Mouse (Mus musculus) macrophage (primary cell): ENCODE measurements around the gene Cacng2. TPM values are rescaled to one million over a fixed set of nuclear protein-coding genes. Genes with fewer than 3 reads are reported as not detected.

Experiments used
- H3K27ac ChIP-seq: fragments of 350-480 bp; formaldehyde crosslinking; 2 replicates; pipeline ENCODE4 v1.9.0; 2021
- H3K36me3 ChIP-seq: fragments of 350-480 bp; formaldehyde crosslinking; 2 replicates; pipeline ENCODE4 v1.9.0; 2021; ENCODE audit errors: inconsistent target
- H3K4me3 ChIP-seq: fragments of 350-480 bp; formaldehyde crosslinking; 2 replicates; pipeline ENCODE4 v1.9.0; 2021; ENCODE audit errors: inconsistent target
- H3K79me2 ChIP-seq: fragments of 350-480 bp; formaldehyde crosslinking; 2 replicates; pipeline ENCODE4 v1.9.0; 2021; ENCODE audit errors: inconsistent target
- WGBS: methylation state at CpG from one replicate; pipeline ENCODE4 v1.1.7; 2026; ENCODE audit warnings: inconsistent platforms; ENCODE audit not compliant: missing documents; 5-methylcytosine and 5-hydroxymethylcytosine counted together
- polyA plus RNA-seq: library from polyadenylated mRNA; stranded (reverse); fragments of 250-400 nt; gene quantifications from 3 replicates; pipeline ENCODE4 v1.2.4, GENCODE M21; 2018; ENCODE audit warnings: inconsistent platforms

The Cacng2 gene
- polyA plus RNA-seq, 1 experiment from 2014 or later = not detected

GRCm38 (mm10) chr15:78073109-78073508, 46.7 kb downstream of the Cacng2 start:
- WGBS = 92% methylated on average over 7 of the region's 7 CpGs
- no peak overlapping the region for H3K27ac ChIP-seq
- no peaks in the 10 kb centered on the region for H3K79me2 ChIP-seq
- no peak overlapping the region for H3K4me3 ChIP-seq
- no peaks in the 10 kb centered on the region for H3K36me3 ChIP-seq

GRCm38 (mm10) chr15:78066475-78066874, 53.4 kb downstream of the Cacng2 start:
- Histone ChIP-seq H3K36me3 (no peaks in the 10 kb centered on the region), H3K27ac (no peak overlapping the region), H3K4me3 (no peak overlapping the region), H3K79me2 (no peaks in the 10 kb centered on the region)
- 4% methylated on average over 5 of the region's 5 CpGs for WGBS

GRCm38 (mm10) chr15:78065541-78065940, 54.3 kb downstream of the Cacng2 start:
- WGBS = 91% methylated on average over 5 of the region's 5 CpGs
- Histone ChIP-seq H3K4me3 (no peak overlapping the region), H3K79me2 (no peaks in the 10 kb centered on the region), H3K36me3 (no peaks in the 10 kb centered on the region), H3K27ac (no peak overlapping the region)

- no peaks in the 10 kb centered on the region for H3K36me3 ChIP-seq
- 68% methylated on average over 6 of the region's 6 CpGs for WGBS
- H3K27ac ChIP-seq = no peak overlapping the region
- no peak overlapping the region for H3K4me3 ChIP-seq
- no peaks in the 10 kb centered on the region for H3K79me2 ChIP-seq
Measured at GRCm38 (mm10) chr15:78064340-78064739, 55.5 kb downstream of the Cacng2 start.

GRCm38 (mm10) chr15:78062467-78062866, 57.4 kb downstream of the Cacng2 start:
- 72% methylated on average over 14 of the region's 14 CpGs for WGBS
- no peaks in the 10 kb centered on the region for H3K36me3 ChIP-seq
- H3K27ac ChIP-seq = no peak overlapping the region
- no peaks in the 10 kb centered on the region for H3K79me2 ChIP-seq
- no peak overlapping the region for H3K4me3 ChIP-seq

GRCm38 (mm10) chr15:78056930-78057329, 62.9 kb downstream of the Cacng2 start:
- no peaks in the 10 kb centered on the region for H3K79me2 ChIP-seq
- H3K27ac ChIP-seq = no peak overlapping the region
- 82% methylated on average over 1 of the region's 1 CpGs for whole genome bisulfite sequencing
- H3K36me3 ChIP-seq = no peaks in the 10 kb centered on the region
- no peak overlapping the region for H3K4me3 ChIP-seq

- WGBS = 80% methylated on average over 10 of the region's 10 CpGs
- H3K27ac ChIP-seq = no peak overlapping the region
Measured at GRCm38 (mm10) chr15:78050682-78051081, 69.1 kb downstream of the Cacng2 start.

GRCm38 (mm10) chr15:78049933-78050332, 69.9 kb downstream of the Cacng2 start:
- no peak overlapping the region for H3K27ac ChIP-seq
- H3K36me3 ChIP-seq = no peaks in the 10 kb centered on the region
- H3K79me2 ChIP-seq = no peaks in the 10 kb centered on the region
- no peak overlapping the region for H3K4me3 ChIP-seq
- WGBS = 78% methylated on average over 2 of the region's 2 CpGs

More at GRCm38 (mm10) chr15:78050682-78051081, 69.1 kb downstream of the Cacng2 start:
- no peaks in the 10 kb centered on the region for H3K79me2 ChIP-seq
- no peaks in the 10 kb centered on the region for H3K36me3 ChIP-seq
- H3K4me3 ChIP-seq = no peak overlapping the region

- H3K36me3 ChIP-seq = no peaks in the 10 kb centered on the region
- WGBS = 76% methylated on average over 6 of the region's 7 CpGs
- no peak overlapping the region for H3K27ac ChIP-seq
- no peaks in the 10 kb centered on the region for H3K79me2 ChIP-seq
- no peak overlapping the region for H3K4me3 ChIP-seq
Measured at GRCm38 (mm10) chr15:78045842-78046241, 74.0 kb downstream of the Cacng2 start.

GRCm38 (mm10) chr15:78045314-78045713, 74.5 kb downstream of the Cacng2 start:
- Histone ChIP-seq H3K79me2 (no peaks in the 10 kb centered on the region), H3K36me3 (no peaks in the 10 kb centered on the region), H3K4me3 (no peak overlapping the region), H3K27ac (no peak overlapping the region)
- 78% methylated on average over 7 of the region's 7 CpGs for WGBS

GRCm38 (mm10) chr15:78044826-78045225, 75.0 kb downstream of the Cacng2 start:
- Histone ChIP-seq H3K36me3 (no peaks in the 10 kb centered on the region), H3K27ac (no peak overlapping the region), H3K79me2 (no peaks in the 10 kb centered on the region), H3K4me3 (no peak overlapping the region)
- 87% methylated on average over 6 of the region's 6 CpGs for WGBS

- Histone ChIP-seq H3K4me3 (no peak overlapping the region), H3K36me3 (no peaks in the 10 kb centered on the region), H3K27ac (no peak overlapping the region), H3K79me2 (no peaks in the 10 kb centered on the region)
- 83% methylated on average over 8 of the region's 8 CpGs for WGBS
Measured at GRCm38 (mm10) chr15:78042706-78043105, 77.1 kb downstream of the Cacng2 start.

GRCm38 (mm10) chr15:78037626-78038025, 82.2 kb downstream of the Cacng2 start:
- H3K79me2 ChIP-seq = no peaks in the 10 kb centered on the region
- H3K4me3 ChIP-seq = no peak overlapping the region
- 77% methylated on average over 10 of the region's 10 CpGs for WGBS
- no peak overlapping the region for H3K27ac ChIP-seq
- H3K36me3 ChIP-seq = no peaks in the 10 kb centered on the region

GRCm38 (mm10) chr15:78036586-78036985, 83.2 kb downstream of the Cacng2 start:
- H3K27ac ChIP-seq = no peak overlapping the region
- no peaks in the 10 kb centered on the region for H3K79me2 ChIP-seq
- no peak overlapping the region for H3K4me3 ChIP-seq
- WGBS = 65% methylated on average over 2 of the region's 2 CpGs
- H3K36me3 ChIP-seq = no peaks in the 10 kb centered on the region

GRCm38 (mm10) chr15:78029938-78030337, 89.9 kb downstream of the Cacng2 start:
- no peaks in the 10 kb centered on the region for H3K36me3 ChIP-seq
- H3K27ac ChIP-seq = no peak overlapping the region
- 77% methylated on average over 8 of the region's 8 CpGs for WGBS
- H3K79me2 ChIP-seq = no peaks in the 10 kb centered on the region
- no peak overlapping the region for H3K4me3 ChIP-seq

GRCm38 (mm10) chr15:78026521-78026920, 93.3 kb downstream of the Cacng2 start:
- WGBS = 88% methylated on average over 6 of the region's 6 CpGs
- H3K4me3 ChIP-seq = no peak overlapping the region
- no peaks in the 10 kb centered on the region for H3K79me2 ChIP-seq
- H3K36me3 ChIP-seq = no peaks in the 10 kb centered on the region
- H3K27ac ChIP-seq = no peak overlapping the region
